Mouse (Mus musculus) midbrain, postnatal 0 days (tissue): ENCODE measurements at regions not wholly inside any gene's neighbourhood (a gene's known extent, or its start where the extent isn't known, plus 50 kb on each side); places are given as distances from the start of the nearest gene placed in this dataset. TPM values are rescaled to one million over a fixed set of nuclear protein-coding genes. Genes with fewer than 3 reads are reported as not detected.
"Not testable (repeated sequence)": the region's sequence is repeated elsewhere in the genome, so short reads cannot be mapped to it uniquely, and the experiment has no call there.

ENCODE experiments used
- ATAC-seq: fragments of 200-750 bp; cut with Nextera tagmentation; 2 replicates; pipeline ENCODE4 v1.8.0; 2017; ENCODE audit warnings: moderate number of reproducible peaks, mild to moderate bottlenecking, moderate TSS enrichment, moderate library complexity; ENCODE audit not compliant: low FRiP score
- DNase-seq: peaks from one replicate; pipeline ENCODE4 v3.0.0-alpha.2; 2015; ENCODE audit warnings: low spot score
- H3K27ac ChIP-seq: fragments of 300-500 bp; sonication (generic); 2 replicates; pipeline ENCODE4 v1.5.1; 2014; ENCODE audit warnings: low read depth, mild to moderate bottlenecking, low read length, mixed read lengths
- H3K27me3 ChIP-seq: fragments of 300-500 bp; sonication (generic); 2 replicates; pipeline ENCODE4 v1.6.1; 2014; ENCODE audit warnings: low read length, control low read depth, mixed read lengths; ENCODE audit not compliant: insufficient read depth
- H3K36me3 ChIP-seq: fragments of 300-500 bp; sonication (generic); 2 replicates; pipeline ENCODE4 v1.6.1; 2014; ENCODE audit warnings: low read length, control low read depth, mixed read lengths; ENCODE audit not compliant: insufficient read depth
- H3K4me1 ChIP-seq: fragments of 300-500 bp; sonication (generic); 2 replicates; pipeline ENCODE4 v1.6.1; 2014; ENCODE audit warnings: mild to moderate bottlenecking, control low read depth, antibody characterized with exemption, low read length, mixed read lengths; ENCODE audit not compliant: insufficient read depth
- H3K4me2 ChIP-seq: fragments of 300-500 bp; sonication (generic); 2 replicates; pipeline ENCODE4 v1.6.1; 2014; ENCODE audit warnings: low read depth, mild to moderate bottlenecking, low read length, mixed read lengths; ENCODE audit not compliant: poor library complexity, severe bottlenecking
- H3K4me3 ChIP-seq: fragments of 300-500 bp; sonication (generic); 2 replicates; pipeline ENCODE4 v1.5.1; 2014; ENCODE audit warnings: low read depth, mild to moderate bottlenecking, low read length, moderate library complexity
- H3K9ac ChIP-seq: fragments of 300-500 bp; sonication (generic); replicated peaks from 2 replicates; pipeline ENCODE4 v1.6.1; 2014; ENCODE audit warnings: mild to moderate bottlenecking, low read length, moderate library complexity, mixed read lengths; ENCODE audit not compliant: poor library complexity, severe bottlenecking
- H3K9me3 ChIP-seq: fragments of 300-500 bp; sonication (generic); 2 replicates; pipeline ENCODE4 v1.6.1; 2016; ENCODE audit warnings: low read length, control low read depth
- CTCF ChIP-seq: IDR thresholded peaks from 2 replicates; pipeline ENCODE4 v1.5.1; 2016; ENCODE audit warnings: antibody characterized with exemption, mild to moderate bottlenecking
- WGBS: fragments of 180-500 bp; shearing (Covaris S2); extraction: QIAGEN DNeasy Blood & Tissue Kit; methylation state at CpG from one replicate; pipeline ENCODE4 v1.1.7; 2014; 5-methylcytosine and 5-hydroxymethylcytosine counted together
- microRNA-seq: library from miRNA; unstranded; fragments of <30 nt; microRNA quantifications from one replicate; pipeline ENCODE4, GENCODE M21; 2016; ENCODE audit warnings: borderline number of aligned reads

DNA sequence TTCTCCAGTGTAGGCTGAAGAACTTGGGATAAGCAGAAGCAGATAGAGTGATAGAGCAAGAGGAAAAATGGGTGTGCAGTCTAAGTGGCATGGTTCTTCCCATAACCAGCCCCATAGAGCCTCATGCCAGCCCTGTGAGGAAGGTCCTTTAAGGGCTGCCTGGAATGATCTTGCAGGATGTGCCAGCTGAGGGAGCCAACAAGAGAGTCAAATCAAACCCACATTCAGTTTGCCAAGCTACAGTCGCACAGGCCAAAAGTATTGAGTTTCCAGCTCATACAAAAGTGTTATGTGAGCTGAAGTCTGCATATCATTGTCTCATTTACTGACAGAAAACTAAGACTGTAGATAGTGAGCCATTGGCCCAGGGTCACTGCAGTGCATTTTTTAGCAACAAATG lies 53.7 kb upstream of the Xcl1 start:
- WGBS: 90% methylated on average over 1 of the region's 1 CpGs
- no peak overlapping the region for H3K4me3 ChIP-seq

DNA sequence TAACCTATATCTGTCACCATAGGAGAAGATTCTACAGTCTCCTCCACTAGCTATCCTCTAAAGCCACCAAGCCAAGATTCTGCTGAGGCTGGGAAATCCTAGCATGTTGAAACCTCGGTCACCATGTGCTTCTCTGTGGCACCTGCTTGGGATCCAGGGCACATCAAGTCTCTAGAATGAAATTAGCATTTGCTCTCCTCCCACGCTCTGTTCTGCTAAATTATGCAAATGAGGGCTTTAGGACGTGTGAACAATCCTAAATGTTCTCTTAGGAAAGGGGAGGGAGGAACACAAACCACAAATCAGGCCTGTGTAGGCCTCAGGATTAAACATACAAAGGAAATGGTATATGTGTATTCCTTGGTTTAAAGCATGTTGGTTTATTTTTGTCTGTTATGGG lies 52.9 kb upstream of the Xcl1 start:
- peak; percentile 77 for ATAC-seq
- H3K27me3 ChIP-seq: no peaks in the 10 kb centered on the region
- H3K9ac ChIP-seq: no peak overlapping the region
- DNase-seq: peak; percentile 67
- no peak overlapping the region for H3K4me2 ChIP-seq
- H3K4me1 ChIP-seq: no peaks in the 10 kb centered on the region
- H3K27ac ChIP-seq: no peak overlapping the region
- no peak overlapping the region for H3K4me3 ChIP-seq
- H3K36me3 ChIP-seq: no peaks in the 10 kb centered on the region
- no peak for TF ChIP-seq CTCF
- WGBS: 24% methylated on average over 3 of the region's 3 CpGs
- H3K9me3 ChIP-seq: no peaks in the 10 kb centered on the region

More for the DNA sequence above, 53.7 kb upstream of the Xcl1 start:
- peaks cover 3% of the 10 kb centered on the region; the same call in 1 of the 2 replicates for H3K4me1 ChIP-seq
- no peaks in the 10 kb centered on the region for H3K27me3 ChIP-seq
- ATAC-seq: no peak
- no peaks in the 10 kb centered on the region for H3K9me3 ChIP-seq
- no peaks in the 10 kb centered on the region for H3K36me3 ChIP-seq
- peak; percentile 46 for DNase-seq
- H3K4me2 ChIP-seq: no peak overlapping the region
- no peak for TF ChIP-seq CTCF
- no peak overlapping the region for H3K27ac ChIP-seq
- H3K9ac ChIP-seq: no peak overlapping the region

DNA sequence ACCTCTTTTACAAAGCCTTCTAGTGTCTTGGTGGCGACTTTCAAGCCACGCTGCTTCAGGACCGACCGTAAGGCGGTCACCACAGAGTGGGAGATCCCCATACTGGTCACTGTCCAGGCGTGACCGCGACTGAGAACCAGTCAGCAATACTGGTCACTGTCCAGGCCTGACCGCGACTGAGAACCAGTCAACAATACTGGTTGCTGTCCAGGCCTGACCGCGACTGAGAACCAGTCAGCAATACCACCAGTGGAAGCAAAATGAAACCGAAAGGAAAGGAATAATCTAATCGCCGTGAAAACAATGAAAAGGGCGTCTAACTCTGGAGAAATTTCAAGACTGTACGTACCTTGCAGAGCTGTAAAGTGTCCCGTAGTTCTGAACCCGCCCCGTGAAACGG lies 50.2 kb upstream of the Xcl1 start:
- ATAC-seq, H3K9ac ChIP-seq, H3K27me3 ChIP-seq, H3K4me2 ChIP-seq, H3K9me3 ChIP-seq, H3K27ac ChIP-seq, H3K36me3 ChIP-seq, H3K4me3 ChIP-seq, DNase-seq, H3K4me1 ChIP-seq: not testable (repeated sequence)
- WGBS: 96% methylated on average over 21 of the region's 21 CpGs

Small RNA genes in the stretch of these regions (microRNA-seq; reads per million reads assigned to microRNA genes)
- not detected for gene Gm26042
